Comparison of ENCODE assay signal across 9 mouse cellular contexts in genomic region chr2:180271804-180272395, GRCm38 (mm10). TPM values are rescaled to one million over a fixed set of nuclear protein-coding genes. Genes with fewer than 3 reads are reported as not detected.
DNase-seq lines count a peak whose midpoint lies in the region; ATAC-seq and TF ChIP-seq lines count a peak whose summit lies in the region.
"Had no signal": no experiment of that assay in that cellular context is flagged by ENCODE, and none has a peak within 500 bp of the region (broad histone marks: within the 10 kb centered on the region; RNA-seq: fewer than 3 reads in every experiment).

No protein-coding gene starts in this region.

- peak overlapping the region; percentile 76 for H3K4me2 ChIP-seq in kidney, embryonic 15.5 days
- peak overlapping the region; percentile 96 for H3K4me2 ChIP-seq in embryonic facial prominence, embryonic 14.5 days (ENCODE audit: low read depth, low read length)
- peak overlapping the region; percentile 88 for H3K4me2 ChIP-seq in intestine, embryonic 14.5 days (ENCODE audit: low read length)
- peak overlapping the region; percentile 100 for H3K4me2 ChIP-seq in myocyte (ENCODE audit: low read depth)

- H3K9me3 ChIP-seq in kidney, embryonic 15.5 days (replicated peaks) = no peaks in the 10 kb centered on the region
- H3K9me3 ChIP-seq in embryonic facial prominence, embryonic 14.5 days (ENCODE audit: control insufficient read depth, low read length) = no peaks in the 10 kb centered on the region
- H3K9me3 ChIP-seq in intestine, embryonic 14.5 days (ENCODE audit: control insufficient read depth, low read length) = no peaks in the 10 kb centered on the region

- no peak for TF ChIP-seq POLR2A in myocyte (IDR thresholded peaks at IDR 0.05; ENCODE audit: insufficient read length, low read depth)

- peaks cover 5% of the 10 kb centered on the region; the same call in 1 of the 2 replicates for H3K27me3 ChIP-seq in kidney, embryonic 15.5 days
- H3K27me3 ChIP-seq in embryonic facial prominence, embryonic 14.5 days (replicated peaks; ENCODE audit: control insufficient read depth, insufficient read depth, low read length) = no peaks in the 10 kb centered on the region; the same call in 1 of the 2 replicates
- H3K27me3 ChIP-seq in intestine, embryonic 14.5 days (replicated peaks; ENCODE audit: control insufficient read depth, insufficient read depth, low read length) = no peaks in the 10 kb centered on the region
- H3K27me3 ChIP-seq in myocyte (ENCODE audit: control insufficient read depth, insufficient read depth, insufficient read length) = peaks cover 9% of the 10 kb centered on the region

- no peak for ATAC-seq in kidney, embryonic 15.5 days (replicated peaks; ENCODE audit: low FRiP score)
- no peak for ATAC-seq in embryonic facial prominence, embryonic 14.5 days (ENCODE audit: low read depth)
- ATAC-seq in intestine, embryonic 14.5 days (replicated peaks; ENCODE audit: low FRiP score, low TSS enrichment, low read depth) = no peak

- peaks cover 30% of the 10 kb centered on the region for H3K36me3 ChIP-seq in kidney, embryonic 15.5 days
- peaks cover 9% of the 10 kb centered on the region; the same call in 1 of the 2 replicates for H3K36me3 ChIP-seq in embryonic facial prominence, embryonic 14.5 days (ENCODE audit: control insufficient read depth, insufficient read depth, low read length)
- peaks cover 17% of the 10 kb centered on the region for H3K36me3 ChIP-seq in intestine, embryonic 14.5 days (ENCODE audit: control insufficient read depth, insufficient read depth, low read length)
- no peaks in the 10 kb centered on the region for H3K36me3 ChIP-seq in myocyte (ENCODE audit: control insufficient read depth, insufficient read depth)

- H3K27ac ChIP-seq in kidney, embryonic 15.5 days = no peak overlapping the region
- H3K27ac ChIP-seq in embryonic facial prominence, embryonic 14.5 days (replicated peaks; ENCODE audit: low read depth, low read length) = no peak overlapping the region
- H3K27ac ChIP-seq in intestine, embryonic 14.5 days (ENCODE audit: low read depth) = no peak overlapping the region

- 0 out of 2 replicates have a peak overlapping the region, but pooled peaks have one; percentile 85 for H3K9ac ChIP-seq in kidney, embryonic 15.5 days
- peak overlapping the region; percentile 92 for H3K9ac ChIP-seq in embryonic facial prominence, embryonic 14.5 days (ENCODE audit: low read depth, low read length)
- H3K9ac ChIP-seq in intestine, embryonic 14.5 days (ENCODE audit: low read length) = peak overlapping the region; percentile 85; the same call in 1 of the 2 replicates

- 65% methylated on average over 5 of the region's 5 CpGs for WGBS in kidney, embryonic 15.5 days
- WGBS in embryonic facial prominence, embryonic 14.5 days = 60% methylated on average over 5 of the region's 5 CpGs
- 65% methylated on average over 5 of the region's 5 CpGs for WGBS in intestine, embryonic 14.5 days

- peaks cover 42% of the 10 kb centered on the region for H3K4me1 ChIP-seq in kidney, embryonic 15.5 days
- H3K4me1 ChIP-seq in embryonic facial prominence, embryonic 14.5 days (ENCODE audit: control insufficient read depth, insufficient read depth, low read length) = peaks cover 10% of the 10 kb centered on the region
- H3K4me1 ChIP-seq in intestine, embryonic 14.5 days (replicated peaks; ENCODE audit: control insufficient read depth, insufficient read depth, low read length) = peaks cover 17% of the 10 kb centered on the region

- no peak for DNase-seq in kidney, adult 9 months
- no peak for DNase-seq in embryonic facial prominence, embryonic 14.5 days (ENCODE audit: low spot score)
- DNase-seq in intestine, embryonic 14.5 days (ENCODE audit: low spot score) = no peak
- DNase-seq in spleen, adult 18-20 months = no peak
- DNase-seq in ovary, postnatal 36 days (ENCODE audit: low spot score) = no peak
- no peak for DNase-seq in kidney, adult 18-20 months

- no peaks in the 10 kb centered on the region for H3K79me2 ChIP-seq in myocyte (ENCODE audit: control insufficient read depth, insufficient read depth)

- peak overlapping the region; percentile 66 for H3K4me3 ChIP-seq in kidney, embryonic 15.5 days (replicated peaks)
- peak overlapping the region; percentile 85 for H3K4me3 ChIP-seq in embryonic facial prominence, embryonic 14.5 days (ENCODE audit: low read depth, low read length)
- H3K4me3 ChIP-seq in intestine, embryonic 14.5 days (ENCODE audit: low read depth, low read length) = peak overlapping the region; percentile 57; the same call in 1 of the 2 replicates
- peak overlapping the region; percentile 46 for H3K4me3 ChIP-seq in myocyte

- H3ac ChIP-seq in myocyte (ENCODE audit: control insufficient read depth, insufficient read length) = no peak overlapping the region

TF ChIP-seq in myocyte, 11 proteins besides CTCF, POLR2A, EP300 and RAD21:
- TF ChIP-seq MYOG (IDR thresholded peaks at IDR 0.05; ENCODE audit: control insufficient read depth in 1 of 3, insufficient read depth in 1 of 3, insufficient read length in 2 of 3, low read depth in 2 of 3) = no peak
- TF ChIP-seq TCF12 (IDR thresholded peaks at IDR 0.05; ENCODE audit: insufficient read depth, poor library complexity, severe bottlenecking) = no peak
- TF ChIP-seq USF1 (IDR thresholded peaks at IDR 0.05; ENCODE audit: low read depth) = no peak
- TF ChIP-seq CEBPB (IDR thresholded peaks at IDR 0.05; ENCODE audit: insufficient read depth, poor library complexity, severe bottlenecking) = no peak
- TF ChIP-seq TCF3 (IDR thresholded peaks at IDR 0.05; ENCODE audit: insufficient read length, low read depth) = no peak
- TF ChIP-seq E2F4 (IDR thresholded peaks at IDR 0.05; ENCODE audit: insufficient read depth) = no peak
- TF ChIP-seq POLR2AphosphoS2 (IDR thresholded peaks at IDR 0.05; ENCODE audit: insufficient read length, low read depth) = no peak
- no peak for TF ChIP-seq REST (IDR thresholded peaks at IDR 0.05; ENCODE audit: insufficient read depth, insufficient read length)
- no peak for TF ChIP-seq MYOD1 (IDR thresholded peaks at IDR 0.05; ENCODE audit: control insufficient read depth in 1 of 3, insufficient read length in 2 of 3, low read depth in 2 of 3)
- TF ChIP-seq SRF (IDR thresholded peaks at IDR 0.05; ENCODE audit: control insufficient read depth, insufficient read length, low read depth) = no peak
- TF ChIP-seq MAX (IDR thresholded peaks at IDR 0.05; ENCODE audit: low read depth) = no peak

RNA-seq across cellular contexts. Expression of gene Cables2, which starts 1.4 kb away (rescaled TPM):
- polyA plus RNA-seq in kidney, embryonic 15.5 days (2015; fragmentation: Nextera tagmentation; extraction: Ambion mirVana) = 11.8 and 12.3 TPM in 2 replicates
- polyA plus RNA-seq in embryonic facial prominence, embryonic 14.5 days (2014; fragmentation: Nextera tagmentation; extraction: Ambion mirVana) = 16.5 and 17.4 TPM in 2 replicates
- polyA plus RNA-seq in intestine, embryonic 14.5 days (2014; fragmentation: Nextera tagmentation; extraction: Ambion mirVana) = 17.1 and 20.3 TPM in 2 replicates
- polyA plus RNA-seq in myocyte (2012; fragmentation: generic; extraction: Trizol) = 6.8 TPM

RNA-seq across cellular contexts. Expression of gene Rps21, which starts 14.7 kb away (rescaled TPM):
- 637 and 713 TPM in 2 replicates for polyA plus RNA-seq in kidney, embryonic 15.5 days (2015; fragmentation: Nextera tagmentation; extraction: Ambion mirVana)
- polyA plus RNA-seq in embryonic facial prominence, embryonic 14.5 days (2014; fragmentation: Nextera tagmentation; extraction: Ambion mirVana) = 689 and 787 TPM in 2 replicates
- polyA plus RNA-seq in intestine, embryonic 14.5 days (2014; fragmentation: Nextera tagmentation; extraction: Ambion mirVana) = 771 and 871 TPM in 2 replicates
- 3,913 TPM for polyA plus RNA-seq in myocyte (2012; fragmentation: generic; extraction: Trizol)

RNA-seq across cellular contexts. Expression of gene Rbbp8nl, which starts 17.8 kb away (rescaled TPM):
- 0.84 and 0.87 TPM in 2 replicates for polyA plus RNA-seq in kidney, embryonic 15.5 days (2015; fragmentation: Nextera tagmentation; extraction: Ambion mirVana)
- polyA plus RNA-seq in embryonic facial prominence, embryonic 14.5 days (2014; fragmentation: Nextera tagmentation; extraction: Ambion mirVana) = 0.81 and 0.84 TPM in 2 replicates
- 2.5 and 2.7 TPM in 2 replicates for polyA plus RNA-seq in intestine, embryonic 14.5 days (2014; fragmentation: Nextera tagmentation; extraction: Ambion mirVana)
- polyA plus RNA-seq in myocyte (2012; fragmentation: generic; extraction: Trizol) = not detected
- polyA plus RNA-seq: liver, adult 2 months had no signal

RNA-seq across cellular contexts. Expression of gene Lama5, which starts 46.2 kb away (rescaled TPM):
- 40.6 and 46.7 TPM in 2 replicates for polyA plus RNA-seq in kidney, embryonic 15.5 days (2015; fragmentation: Nextera tagmentation; extraction: Ambion mirVana)
- polyA plus RNA-seq in embryonic facial prominence, embryonic 14.5 days (2014; fragmentation: Nextera tagmentation; extraction: Ambion mirVana) = 25.2 and 28.2 TPM in 2 replicates
- 63.7 and 65.1 TPM in 2 replicates for polyA plus RNA-seq in intestine, embryonic 14.5 days (2014; fragmentation: Nextera tagmentation; extraction: Ambion mirVana)
- polyA plus RNA-seq in myocyte (2012; fragmentation: generic; extraction: Trizol) = 80.8 TPM
